Mouse (Mus musculus) G1E (cell line): Measurements from ENCODE around the gene Tiparp. TPM values are rescaled to one million over a fixed set of nuclear protein-coding genes. Genes with fewer than 3 reads are reported as not detected.

ENCODE experiments used
- ATAC-seq: 2 replicates; pipeline ENCODE4 v1.8.0; 2016; ENCODE audit warnings: mild to moderate bottlenecking; ENCODE audit not compliant: insufficient number of reproducible peaks, poor library complexity, low FRiP score, severe bottlenecking; ENCODE audit errors: extremely low read depth
- DNase-seq: peaks from one replicate; pipeline ENCODE4 v3.0.0; 2012; ENCODE audit warnings: low spot score
- H3K27me3 ChIP-seq: 2 replicates; pipeline ENCODE4 v1.6.1; 2012; ENCODE audit warnings: mild to moderate bottlenecking, low read length, inconsistent platforms; ENCODE audit not compliant: insufficient read depth
- H3K36me3 ChIP-seq: replicated peaks from 2 replicates; pipeline ENCODE3; 2012; ENCODE audit warnings: mild to moderate bottlenecking, inconsistent platforms
- H3K4me1 ChIP-seq: 2 replicates; pipeline ENCODE4 v1.6.1; 2012; ENCODE audit warnings: low read depth, low read length, inconsistent platforms, mixed read lengths; ENCODE audit not compliant: insufficient read depth
- H3K4me3 ChIP-seq: 2 replicates; pipeline ENCODE4 v1.5.1; 2012; ENCODE audit warnings: low read depth, mild to moderate bottlenecking, inconsistent platforms, low read length, moderate library complexity, mixed read lengths
- H3K9me3 ChIP-seq: replicated peaks from 2 replicates; pipeline ENCODE4 v1.6.1; 2012; ENCODE audit warnings: inconsistent platforms
- CTCF ChIP-seq: IDR thresholded peaks from 2 replicates; pipeline ENCODE4 v1.5.1; 2012; ENCODE audit warnings: low read depth, low read length, inconsistent platforms, mixed read lengths
- GATA1 ChIP-seq: IDR thresholded peaks from 2 replicates; pipeline ENCODE4 v1.6.1; 2012; ENCODE audit warnings: borderline replicate concordance, low read length, inconsistent platforms, mixed read lengths
- GATA2 ChIP-seq: IDR thresholded peaks from 2 replicates; pipeline ENCODE4 v1.6.1; 2012; ENCODE audit warnings: low read depth, low read length, inconsistent platforms, borderline replicate concordance
- POLR2AphosphoS5 ChIP-seq: IDR thresholded peaks from 2 replicates; pipeline ENCODE4 v1.6.1; 2012; ENCODE audit warnings: low read depth, low read length, inconsistent platforms; ENCODE audit not compliant: insufficient replicate concordance
- TAL1 ChIP-seq: conservative IDR thresholded peaks from 2 replicates; pipeline ENCODE4 v1.6.1; 2012; ENCODE audit warnings: low read depth, low read length, inconsistent platforms, mixed read lengths
- polyA plus RNA-seq: library from polyadenylated mRNA; stranded (reverse); fragments of >175 nt; gene quantifications from 2 replicates; pipeline ENCODE4 v1.2.3, GENCODE M21; 2012
- total RNA-seq, 2 experiments: library from RNA; stranded (forward) in 1 of 2; stranded (reverse) in 1 of 2; fragments of 200-1000 nt in 1 of 2; fragments of >200 nt in 1 of 2; fragmentation: Nextera tagmentation in 1 of 2; gene quantifications; 2 replicates each; pipeline ENCODE4 v1.2.3; 2014 to 2017

Tiparp gene
- total and polyA plus RNA-seq, 3 experiments, result 0.98 to 22.6 (median 19.3) TPM

- H3K36me3 ChIP-seq, result no peaks in the 10 kb centered on the region
- DNase-seq (no peak), ATAC-seq (no peak)
- no peak overlapping the region for H3K4me3 ChIP-seq
- H3K4me1 ChIP-seq, result no peaks in the 10 kb centered on the region
- H3K27me3 ChIP-seq, result peaks cover 20% of the 10 kb centered on the region
- no peaks in the 10 kb centered on the region for H3K9me3 ChIP-seq
- TF ChIP-seq TAL1 (no peak), GATA1 (no peak), CTCF (no peak), POLR2AphosphoS5 (no peak), GATA2 (no peak)
Observed at GRCm38 (mm10) chr3:65516526-65516925, 11.7 kb upstream of the Tiparp start.

GRCm38 (mm10) chr3:65517141-65517540 lies 11.1 kb upstream of the Tiparp start:
- Histone ChIP-seq H3K4me3 (no peak overlapping the region), H3K4me1 (no peaks in the 10 kb centered on the region), H3K36me3 (no peaks in the 10 kb centered on the region), H3K9me3 (no peaks in the 10 kb centered on the region), H3K27me3 (peaks cover 20% of the 10 kb centered on the region)
- ATAC-seq, result no peak
- no peak for DNase-seq
- TF ChIP-seq GATA1 (no peak), GATA2 (no peak), TAL1 (no peak), POLR2AphosphoS5 (no peak), CTCF (no peak)

- no peak for ATAC-seq
- Histone ChIP-seq H3K9me3 (no peaks in the 10 kb centered on the region), H3K4me3 (no peak overlapping the region), H3K27me3 (peaks cover 20% of the 10 kb centered on the region), H3K4me1 (no peaks in the 10 kb centered on the region), H3K36me3 (no peaks in the 10 kb centered on the region)
- no peak for DNase-seq
- TF ChIP-seq POLR2AphosphoS5 (no peak), GATA1 (no peak), CTCF (no peak), GATA2 (no peak), TAL1 (no peak)
Observed at GRCm38 (mm10) chr3:65517747-65518527, 10.3 kb upstream of the Tiparp start.

GRCm38 (mm10) chr3:65521391-65521790 lies 6.8 kb upstream of the Tiparp start:
- Histone ChIP-seq H3K4me3 (no peak overlapping the region), H3K9me3 (no peaks in the 10 kb centered on the region), H3K27me3 (peaks cover 18% of the 10 kb centered on the region), H3K36me3 (no peaks in the 10 kb centered on the region), H3K4me1 (0 out of 2 replicates have a peak, but pooled peaks cover 3% of the 10 kb centered on the region)
- TF ChIP-seq TAL1, result no peak
- no peak for TF ChIP-seq CTCF
- no peak for TF ChIP-seq GATA1
- no peak for TF ChIP-seq POLR2AphosphoS5
- TF ChIP-seq GATA2, result no peak
- DNase-seq (no peak), ATAC-seq (no peak)

GRCm38 (mm10) chr3:65523397-65523796 lies 4.8 kb upstream of the Tiparp start:
- no peaks in the 10 kb centered on the region for H3K36me3 ChIP-seq
- ATAC-seq, result no peak

GRCm38 (mm10) chr3:65525731-65526130 lies 2.5 kb upstream of the Tiparp start:
- no peak for TF ChIP-seq CTCF
- TF ChIP-seq GATA2, result no peak
- TF ChIP-seq GATA1, result no peak
- no peak for TF ChIP-seq POLR2AphosphoS5
- no peak for TF ChIP-seq TAL1
- Histone ChIP-seq H3K9me3 (no peaks in the 10 kb centered on the region), H3K27me3 (peaks cover 3% of the 10 kb centered on the region), H3K4me3 (no peak overlapping the region), H3K4me1 (peaks cover 10% of the 10 kb centered on the region), H3K36me3 (no peaks in the 10 kb centered on the region)
- DNase-seq (no peak), ATAC-seq (no peak)

More at GRCm38 (mm10) chr3:65523397-65523796, 4.8 kb upstream of the Tiparp start:
- H3K9me3 ChIP-seq, result no peaks in the 10 kb centered on the region
- H3K4me3 ChIP-seq, result no peak overlapping the region
- TF ChIP-seq GATA2 (no peak), GATA1 (no peak), CTCF (no peak), POLR2AphosphoS5 (no peak), TAL1 (no peak)
- no peak for DNase-seq
- H3K27me3 ChIP-seq, result peaks cover 6% of the 10 kb centered on the region
- H3K4me1 ChIP-seq, result peaks cover 3% of the 10 kb centered on the region; the same call in 1 of the 2 replicates
